Mouse (Mus musculus): ENCODE measurements at regions not wholly inside any gene's neighbourhood (a gene's known extent, or its start where the extent isn't known, plus 50 kb on each side); places are given as distances from the start of the nearest gene placed in this dataset.

- H3K36me3 ChIP-seq (ENCODE audit: control insufficient read depth, insufficient read depth, low read length), result no peaks in the 10 kb centered on the region
- no peak overlapping the region for H3K9ac ChIP-seq (ENCODE audit: low read length)
- H3K9me3 ChIP-seq (replicated peaks; ENCODE audit: control insufficient read depth, low read length), result no peaks in the 10 kb centered on the region
- no peaks in the 10 kb centered on the region for H3K4me1 ChIP-seq (ENCODE audit: control insufficient read depth, insufficient read depth, low read length)
- H3K27me3 ChIP-seq (replicated peaks; ENCODE audit: control insufficient read depth, insufficient read depth, low read length), result no peaks in the 10 kb centered on the region
- H3K4me2 ChIP-seq (ENCODE audit: low read length), result no peak overlapping the region
- H3K4me3 ChIP-seq (ENCODE audit: low read depth, low read length), result no peak overlapping the region
- no peak for DNase-seq (ENCODE audit: low spot score)
- WGBS, result 59% methylated on average over 4 of the region's 4 CpGs
- H3K27ac ChIP-seq (ENCODE audit: low read depth, low read length), result no peak overlapping the region
- ATAC-seq, result no peak
These were observed 74.4 kb upstream of the Zdhhc17 start for GRCm38 (mm10) chr10:111084267-111084780.

DNA sequence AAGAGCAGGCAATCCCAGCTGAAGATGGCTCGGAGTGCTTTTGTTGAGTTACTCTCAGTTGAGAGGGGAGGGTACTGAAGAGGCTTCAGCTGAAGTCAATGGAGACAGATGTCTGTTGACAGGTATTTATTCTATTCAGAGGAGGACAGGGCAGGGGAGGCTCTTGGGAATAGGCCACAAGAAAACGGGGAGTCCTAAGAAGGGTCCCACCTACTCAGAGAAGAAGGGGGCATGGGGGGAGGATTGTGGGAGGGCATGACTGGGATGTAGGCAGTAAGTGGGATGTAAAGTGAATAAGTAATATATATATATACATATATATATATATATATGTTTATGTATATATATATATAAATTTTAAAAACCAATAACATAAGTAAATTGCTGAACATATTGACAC is 73.9 kb upstream of the Zdhhc17 start:
- Histone ChIP-seq H3K27me3 (replicated peaks; ENCODE audit: control insufficient read depth, insufficient read depth, low read length) (no peaks in the 10 kb centered on the region), H3K9me3 (replicated peaks; ENCODE audit: control insufficient read depth, low read length) (no peaks in the 10 kb centered on the region), H3K27ac (ENCODE audit: low read depth, low read length) (no peak overlapping the region), H3K4me2 (ENCODE audit: low read length) (no peak overlapping the region), H3K36me3 (ENCODE audit: control insufficient read depth, insufficient read depth, low read length) (no peaks in the 10 kb centered on the region), H3K4me1 (ENCODE audit: control insufficient read depth, insufficient read depth, low read length) (no peaks in the 10 kb centered on the region), H3K4me3 (ENCODE audit: low read depth, low read length) (no peak overlapping the region), H3K9ac (ENCODE audit: low read length) (no peak overlapping the region)
- ATAC-seq (no peak), DNase-seq (ENCODE audit: low spot score) (no peak)
- 73% methylated on average over 2 of the region's 2 CpGs for WGBS

DNA sequence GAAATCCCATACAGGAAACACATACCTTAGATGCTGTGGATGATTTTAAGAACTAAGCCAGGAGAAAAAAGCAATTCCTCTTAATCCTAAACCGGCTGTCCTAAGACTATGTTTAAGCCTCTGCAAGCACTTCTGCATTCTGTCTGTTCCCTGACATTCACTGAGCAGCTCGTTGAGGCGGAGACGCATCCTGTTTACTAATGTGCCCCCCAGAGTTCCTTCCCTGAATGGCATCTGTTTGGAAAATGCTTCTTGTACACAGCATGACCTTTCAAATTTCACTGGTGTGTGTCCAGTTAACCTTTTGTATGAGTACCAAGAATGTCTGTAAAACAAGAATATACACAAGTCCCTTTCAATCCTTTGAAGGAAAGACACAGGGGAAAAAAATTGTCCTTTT is 73.4 kb upstream of the Zdhhc17 start:
- Histone ChIP-seq H3K9me3 (replicated peaks; ENCODE audit: control insufficient read depth, low read length) (no peaks in the 10 kb centered on the region), H3K27ac (ENCODE audit: low read depth, low read length) (no peak overlapping the region), H3K4me3 (ENCODE audit: low read depth, low read length) (no peak overlapping the region), H3K27me3 (replicated peaks; ENCODE audit: control insufficient read depth, insufficient read depth, low read length) (no peaks in the 10 kb centered on the region), H3K4me1 (ENCODE audit: control insufficient read depth, insufficient read depth, low read length) (no peaks in the 10 kb centered on the region), H3K9ac (ENCODE audit: low read length) (no peak overlapping the region), H3K4me2 (ENCODE audit: low read length) (no peak overlapping the region), H3K36me3 (ENCODE audit: control insufficient read depth, insufficient read depth, low read length) (no peaks in the 10 kb centered on the region)
- DNase-seq (ENCODE audit: low spot score), result peak; percentile 41
- ATAC-seq, result no peak; the same call in 1 of the 2 replicates
- 19% methylated on average over 4 of the region's 4 CpGs for WGBS

- Histone ChIP-seq H3K9me3 (replicated peaks; ENCODE audit: control insufficient read depth, low read length) (no peaks in the 10 kb centered on the region), H3K4me2 (ENCODE audit: low read length) (no peak overlapping the region), H3K36me3 (ENCODE audit: control insufficient read depth, insufficient read depth, low read length) (no peaks in the 10 kb centered on the region), H3K4me1 (ENCODE audit: control insufficient read depth, insufficient read depth, low read length) (no peaks in the 10 kb centered on the region), H3K9ac (ENCODE audit: low read length) (no peak overlapping the region), H3K27ac (ENCODE audit: low read depth, low read length) (no peak overlapping the region), H3K4me3 (ENCODE audit: low read depth, low read length) (no peak overlapping the region), H3K27me3 (replicated peaks; ENCODE audit: control insufficient read depth, insufficient read depth, low read length) (no peaks in the 10 kb centered on the region)
- 45% methylated on average over 10 of the region's 10 CpGs for WGBS
- DNase-seq (ENCODE audit: low spot score) (peak; percentile 75), ATAC-seq (peak; percentile 80)
These were observed 70.4 kb upstream of the Zdhhc17 start for GRCm38 (mm10) chr10:111080322-111080721.

DNA sequence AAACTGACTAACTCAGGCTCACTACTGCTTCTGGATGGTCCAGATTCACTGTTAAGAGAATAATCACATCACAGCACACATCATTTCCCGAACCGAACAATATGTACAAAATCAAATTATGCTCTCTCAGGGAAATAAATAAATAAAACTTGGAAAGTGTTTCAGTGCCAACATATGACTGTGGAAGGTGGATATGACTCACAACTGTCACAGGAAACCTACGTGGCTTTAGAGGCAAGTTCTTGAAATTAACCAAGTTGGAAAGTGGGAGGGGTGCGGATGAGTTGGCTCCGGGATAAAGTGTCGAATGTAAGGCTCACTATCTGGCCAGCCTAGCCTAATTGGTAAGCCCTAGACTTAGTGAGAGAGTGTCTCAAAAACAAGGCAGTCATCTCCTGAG is 69.1 kb upstream of the Zdhhc17 start:
- DNase-seq (ENCODE audit: low spot score) (no peak), ATAC-seq (no peak)
- H3K4me2 ChIP-seq (ENCODE audit: low read length), result no peak overlapping the region
- H3K27ac ChIP-seq (ENCODE audit: low read depth, low read length), result no peak overlapping the region
- no peak overlapping the region for H3K4me3 ChIP-seq (ENCODE audit: low read depth, low read length)
- H3K9me3 ChIP-seq (replicated peaks; ENCODE audit: control insufficient read depth, low read length), result no peaks in the 10 kb centered on the region
- 86% methylated on average over 6 of the region's 6 CpGs for WGBS
- H3K36me3 ChIP-seq (ENCODE audit: control insufficient read depth, insufficient read depth, low read length), result no peaks in the 10 kb centered on the region
- no peak overlapping the region for H3K9ac ChIP-seq (ENCODE audit: low read length)
- no peaks in the 10 kb centered on the region for H3K27me3 ChIP-seq (replicated peaks; ENCODE audit: control insufficient read depth, insufficient read depth, low read length)
- H3K4me1 ChIP-seq (ENCODE audit: control insufficient read depth, insufficient read depth, low read length), result no peaks in the 10 kb centered on the region

DNA sequence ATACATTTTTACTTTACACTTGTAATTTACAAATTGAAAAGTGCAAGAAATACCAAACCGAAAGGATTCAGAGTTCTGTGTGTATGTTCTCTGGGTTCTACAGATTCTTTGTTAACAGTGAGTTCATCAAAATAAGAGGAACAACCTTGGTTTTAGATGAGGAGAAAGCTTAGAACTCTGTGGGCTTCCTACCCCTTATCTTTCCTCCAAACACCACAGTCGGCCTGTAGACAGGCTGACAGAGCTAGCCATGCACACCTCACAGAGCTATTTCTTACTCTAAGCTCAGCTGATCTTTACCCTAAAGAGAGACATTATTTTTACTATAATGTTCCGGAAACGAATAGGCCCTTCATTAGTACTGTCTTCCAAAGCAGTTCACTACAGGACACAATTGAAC is 67.7 kb upstream of the Zdhhc17 start:
- Histone ChIP-seq H3K9ac (ENCODE audit: low read length) (no peak overlapping the region), H3K4me3 (ENCODE audit: low read depth, low read length) (no peak overlapping the region), H3K4me2 (ENCODE audit: low read length) (no peak overlapping the region), H3K4me1 (ENCODE audit: control insufficient read depth, insufficient read depth, low read length) (peaks cover 5% of the 10 kb centered on the region), H3K36me3 (ENCODE audit: control insufficient read depth, insufficient read depth, low read length) (no peaks in the 10 kb centered on the region), H3K27me3 (replicated peaks; ENCODE audit: control insufficient read depth, insufficient read depth, low read length) (no peaks in the 10 kb centered on the region), H3K27ac (ENCODE audit: low read depth, low read length) (no peak overlapping the region), H3K9me3 (replicated peaks; ENCODE audit: control insufficient read depth, low read length) (no peaks in the 10 kb centered on the region)
- no peak for DNase-seq (ENCODE audit: low spot score)
- WGBS, result 84% methylated on average over 4 of the region's 4 CpGs
- ATAC-seq, result no peak

DNA sequence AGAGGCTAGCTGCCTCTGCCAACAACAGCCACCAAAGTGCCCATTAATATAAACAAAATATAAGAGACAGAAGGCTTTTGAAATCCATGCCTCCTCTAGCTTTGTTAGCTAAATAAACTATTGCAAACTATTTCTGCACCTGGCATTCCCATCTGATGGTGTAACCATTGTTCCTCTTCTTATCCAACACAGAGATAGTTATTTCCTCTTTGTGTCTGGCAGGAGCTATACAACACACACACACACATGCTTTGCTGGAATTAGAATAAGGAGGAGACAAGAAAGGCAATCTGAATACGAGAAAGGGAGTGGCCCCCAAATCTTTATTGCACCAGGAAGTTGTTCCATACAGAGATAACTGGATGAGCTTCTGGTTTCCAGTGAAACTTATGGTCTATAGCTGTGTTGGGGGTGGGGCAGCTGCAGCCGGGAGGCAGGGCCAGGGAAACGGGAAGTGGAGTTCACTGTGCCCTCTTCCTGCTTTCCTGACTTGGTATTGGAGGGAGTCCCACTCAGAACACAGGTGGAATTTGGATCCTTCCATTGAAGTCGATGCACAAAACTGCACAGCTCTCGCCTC is 64.0 kb upstream of the Zdhhc17 start:
- Histone ChIP-seq H3K27ac (ENCODE audit: low read depth, low read length) (no peak overlapping the region), H3K4me1 (ENCODE audit: control insufficient read depth, insufficient read depth, low read length) (peaks cover 5% of the 10 kb centered on the region), H3K36me3 (ENCODE audit: control insufficient read depth, insufficient read depth, low read length) (no peaks in the 10 kb centered on the region), H3K4me3 (ENCODE audit: low read depth, low read length) (no peak overlapping the region), H3K9me3 (replicated peaks; ENCODE audit: control insufficient read depth, low read length) (no peaks in the 10 kb centered on the region), H3K4me2 (ENCODE audit: low read length) (no peak overlapping the region), H3K27me3 (replicated peaks; ENCODE audit: control insufficient read depth, insufficient read depth, low read length) (no peaks in the 10 kb centered on the region), H3K9ac (ENCODE audit: low read length) (no peak overlapping the region)
- 68% methylated on average over 5 of the region's 5 CpGs for WGBS
- no peak for DNase-seq (ENCODE audit: low spot score)
- no peak for ATAC-seq

- Histone ChIP-seq H3K27ac (ENCODE audit: low read depth, low read length) (no peak overlapping the region), H3K4me1 (ENCODE audit: control insufficient read depth, insufficient read depth, low read length) (peaks cover 5% of the 10 kb centered on the region), H3K4me2 (ENCODE audit: low read length) (no peak overlapping the region), H3K36me3 (ENCODE audit: control insufficient read depth, insufficient read depth, low read length) (no peaks in the 10 kb centered on the region), H3K9ac (ENCODE audit: low read length) (no peak overlapping the region; the same call in 1 of the 2 replicates), H3K4me3 (ENCODE audit: low read depth, low read length) (no peak overlapping the region), H3K27me3 (replicated peaks; ENCODE audit: control insufficient read depth, insufficient read depth, low read length) (no peaks in the 10 kb centered on the region), H3K9me3 (replicated peaks; ENCODE audit: control insufficient read depth, low read length) (no peaks in the 10 kb centered on the region)
- DNase-seq (ENCODE audit: low spot score) (peak; percentile 11), ATAC-seq (no peak)
- WGBS, result 18% methylated on average over 14 of the region's 14 CpGs
These were observed 63.3 kb upstream of the Zdhhc17 start for GRCm38 (mm10) chr10:111073262-111073661.

GRCm38 (mm10) chr10:111072554-111072909 is 62.6 kb upstream of the Zdhhc17 start:
- Histone ChIP-seq H3K9ac (ENCODE audit: low read length) (no peak overlapping the region), H3K4me3 (ENCODE audit: low read depth, low read length) (no peak overlapping the region), H3K4me1 (ENCODE audit: control insufficient read depth, insufficient read depth, low read length) (peaks cover 5% of the 10 kb centered on the region), H3K27ac (ENCODE audit: low read depth, low read length) (no peak overlapping the region), H3K36me3 (ENCODE audit: control insufficient read depth, insufficient read depth, low read length) (no peaks in the 10 kb centered on the region), H3K4me2 (ENCODE audit: low read length) (0 out of 2 replicates have a peak overlapping the region, but pooled peaks have one; percentile 14), H3K27me3 (replicated peaks; ENCODE audit: control insufficient read depth, insufficient read depth, low read length) (no peaks in the 10 kb centered on the region), H3K9me3 (replicated peaks; ENCODE audit: control insufficient read depth, low read length) (no peaks in the 10 kb centered on the region)
- ATAC-seq (0 out of 2 replicates have a peak, but pooled peaks have one; percentile 15), DNase-seq (ENCODE audit: low spot score) (no peak)
- WGBS, result 27% methylated on average over 2 of the region's 2 CpGs
